Mouse (Mus musculus) left cerebral cortex, postnatal 36 days (tissue): ENCODE data around the gene Pkd2l1. TPM values are rescaled to one million over a fixed set of nuclear protein-coding genes. Genes with fewer than 3 reads are reported as not detected.

Source experiments
- DNase-seq, 2 experiments: peaks; one replicate each; pipeline ENCODE4 v3.0.0; 2021 to 2022; ENCODE audit warnings: low spot score in 2 of 2, mixed read lengths in 1 of 2
- intact Hi-C: fragments of 180-260 bp; cut with DNase I; formaldehyde crosslinking; loops from one replicate; pipeline ENCODE4 v1.15.1; 2025
- total RNA-seq, 2 experiments: library from RNA; stranded (reverse); gene quantifications; 2 replicates each; pipeline ENCODE4 v1.2.3; 2021

Pkd2l1 gene
- total RNA-seq, 2 experiments from 2014 or later: 0.30 to 0.34 TPM

DNA sequence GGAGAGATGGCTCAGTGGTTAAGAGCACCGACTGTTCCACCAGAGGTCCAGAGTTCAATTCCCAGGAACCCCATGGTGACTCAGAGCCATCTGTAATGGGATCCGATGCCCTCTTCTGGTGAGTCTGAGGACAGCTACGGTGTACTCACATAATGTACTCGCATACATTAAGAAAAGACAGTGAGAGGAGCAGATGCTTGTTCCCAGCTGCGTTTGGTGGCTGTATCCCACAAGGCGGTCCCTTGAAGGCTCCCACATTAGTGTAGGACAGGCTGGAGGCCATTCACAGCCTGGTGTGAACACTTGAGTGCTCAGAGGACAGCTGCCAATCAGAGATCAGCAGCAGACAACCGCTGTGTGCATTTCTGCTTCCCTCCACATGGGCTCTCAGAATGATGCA lies 80.5 kb downstream of the Pkd2l1 start:
- DNase-seq: no peak
- intact Hi-C loops: no loop called here

DNA sequence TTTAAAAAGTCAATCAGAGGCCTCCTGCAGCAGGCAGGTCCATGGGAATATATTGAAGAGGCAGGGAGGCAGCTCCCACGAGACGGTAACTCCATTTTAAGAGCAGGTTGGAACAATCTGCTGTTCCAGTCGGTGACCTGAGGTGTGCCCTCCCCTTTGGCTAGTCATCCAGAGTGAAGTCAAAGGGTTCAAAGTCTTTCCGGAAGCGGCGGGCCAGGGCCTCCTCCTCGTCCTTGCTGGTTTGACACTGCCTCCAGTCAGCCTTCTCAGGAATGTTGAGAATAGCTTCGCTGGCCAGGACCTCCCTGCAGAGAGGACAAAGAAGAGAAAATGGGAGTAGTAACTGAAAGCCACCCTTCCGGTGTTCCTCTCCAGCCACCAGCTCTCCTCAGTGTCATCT lies 81.9 kb downstream of the Pkd2l1 start:
- DNase-seq: no peak
- intact Hi-C loops: no loop called here

DNA sequence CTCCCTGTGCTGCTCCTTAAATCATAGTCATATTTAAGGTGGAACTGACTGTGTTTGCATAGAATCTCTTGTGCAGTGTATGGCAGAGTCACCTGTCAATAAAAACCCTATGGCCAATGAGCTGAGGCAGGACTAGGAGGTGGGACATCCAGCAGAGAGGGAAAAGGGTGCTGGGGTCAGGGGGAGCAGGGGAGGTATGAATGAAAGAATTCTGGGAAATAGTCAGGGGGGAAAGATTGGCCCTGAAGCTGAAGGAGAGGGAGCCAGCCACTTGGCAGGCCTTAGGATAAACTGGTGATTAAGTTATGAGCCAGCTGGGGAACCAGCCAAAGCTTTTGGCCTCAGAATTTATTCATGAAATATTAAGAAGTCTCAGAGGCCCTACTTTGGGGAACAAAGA lies 83.2 kb downstream of the Pkd2l1 start:
- intact Hi-C loops: no loop called here
- DNase-seq: no peak

DNA sequence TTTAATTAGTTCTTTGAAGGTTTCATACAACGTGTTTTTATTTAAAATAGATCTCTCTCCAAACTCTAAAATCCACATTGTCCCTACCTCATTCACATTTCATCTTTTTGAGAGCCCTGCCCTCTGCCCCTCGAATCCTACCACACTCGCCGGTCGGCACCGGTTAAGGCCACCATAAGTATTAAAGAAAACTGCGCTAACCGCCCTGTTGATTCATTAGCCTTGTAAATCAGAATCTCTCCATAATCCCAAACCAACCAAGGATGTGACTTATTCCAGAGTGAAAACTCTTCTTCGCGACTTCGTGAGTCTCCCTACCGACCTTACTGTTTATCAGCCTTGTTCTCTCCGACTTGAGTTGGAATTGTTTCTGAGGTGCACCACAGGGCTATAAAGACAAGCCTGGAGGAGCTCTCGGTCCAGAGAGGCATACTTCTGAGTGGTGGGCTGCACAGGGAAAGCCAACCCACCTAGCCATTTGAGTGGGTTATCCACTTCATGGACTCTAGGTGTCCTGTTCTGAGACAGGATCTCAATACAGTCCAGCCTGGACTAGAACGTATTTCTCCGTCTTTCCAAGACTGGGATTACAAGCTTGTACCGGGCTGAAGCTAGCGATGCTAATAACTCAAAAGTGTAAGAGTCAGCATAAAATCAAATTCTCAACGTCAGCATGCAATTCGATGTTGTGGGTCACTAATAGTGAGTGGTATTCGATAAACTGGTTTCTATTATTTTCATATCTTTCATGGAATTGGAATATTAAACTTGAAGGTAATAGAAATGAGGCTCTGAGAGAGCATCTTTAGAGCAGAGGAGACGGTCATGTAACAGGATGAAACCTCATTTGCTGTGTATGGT lies 84.4 kb downstream of the Pkd2l1 start:
- intact Hi-C loops: no loop called here
- peak in 1 of 2 experiments; percentile 12 for DNase-seq

DNA sequence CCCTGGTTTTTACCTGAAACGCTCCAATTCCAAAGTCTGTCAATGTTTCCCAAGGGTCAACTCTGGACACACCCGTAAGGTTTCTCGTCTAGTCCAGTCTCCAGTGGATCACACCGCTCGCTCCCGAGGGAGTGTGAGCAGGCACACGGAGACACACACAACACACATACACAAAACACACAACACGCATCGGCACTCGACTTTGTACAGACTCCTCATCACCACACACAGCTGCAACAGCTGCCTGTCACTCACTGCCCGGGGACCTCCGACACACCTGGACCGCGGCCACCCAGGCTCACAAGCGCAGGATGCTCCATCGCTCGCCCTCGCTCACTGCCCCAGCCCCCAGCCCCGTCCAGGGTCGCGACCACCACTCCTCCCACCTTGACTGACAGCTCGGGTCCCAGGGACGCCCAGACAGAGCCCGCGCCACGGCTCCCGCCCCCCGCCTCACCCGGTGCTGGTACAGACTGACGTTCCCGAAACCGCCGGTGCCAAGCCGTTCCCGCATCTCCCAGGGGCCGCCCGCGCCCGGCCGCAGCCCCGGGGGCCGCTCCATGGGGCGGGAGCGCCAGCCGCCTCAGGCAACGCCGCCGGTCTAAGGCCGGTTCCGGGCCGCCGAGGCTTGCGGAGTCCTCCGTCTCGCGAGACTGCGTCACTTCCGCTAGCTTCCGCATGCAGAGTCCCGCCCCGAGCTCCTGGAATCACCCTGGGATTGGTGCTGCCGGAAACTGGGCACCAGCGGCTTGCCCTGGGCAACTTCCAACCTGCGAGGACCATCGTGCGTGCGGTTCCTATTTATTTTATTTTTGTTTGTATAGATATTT lies 85.2 kb downstream of the Pkd2l1 start, which contains the start of gene Chuk:
Chuk (minus strand) TSS at position 650 of the 830 bp plus-strand sequence.
- intact Hi-C loops: no loop called here
- DNase-seq: peak; percentile 92 to 95

DNA sequence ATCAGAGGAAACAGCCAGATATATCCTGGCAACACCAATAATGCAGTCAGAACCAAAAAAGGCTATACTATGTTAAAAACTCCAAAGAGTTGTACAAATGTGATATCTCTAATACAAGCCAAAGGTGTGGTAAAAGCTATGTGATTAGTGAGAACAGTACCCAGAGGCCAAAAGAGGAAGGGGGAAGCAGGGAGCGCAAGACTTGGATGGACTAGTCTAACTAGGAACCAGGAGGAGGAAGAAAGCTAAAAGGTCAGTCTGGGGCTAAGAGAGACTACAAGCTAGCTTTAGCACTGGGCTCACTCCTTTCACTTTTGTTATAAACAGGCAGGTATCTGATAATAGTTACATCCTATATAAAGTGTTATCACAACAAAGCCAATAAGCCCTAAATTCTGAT lies 87.8 kb downstream of the Pkd2l1 start:
- intact Hi-C loops: no loop called here
- DNase-seq: no peak

DNA sequence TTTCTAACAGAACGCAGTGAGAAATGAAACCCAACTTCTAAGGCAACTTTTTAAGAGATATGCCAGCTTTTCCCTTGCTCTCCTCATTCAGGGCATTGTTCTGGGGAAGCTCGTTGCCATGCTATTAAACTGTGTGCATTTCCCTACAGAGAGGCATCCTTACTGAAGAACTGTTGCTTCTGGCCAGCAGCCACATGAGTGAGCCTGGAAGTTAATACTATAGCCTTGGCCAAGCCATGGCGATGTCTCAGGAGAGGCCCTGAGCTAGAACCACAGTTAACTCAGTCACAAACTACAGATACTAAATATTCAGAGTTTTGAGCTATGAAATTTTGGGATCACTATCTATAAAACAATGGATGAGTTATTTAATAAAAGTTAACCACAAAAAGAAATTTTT lies 89.2 kb downstream of the Pkd2l1 start:
- intact Hi-C loops: no loop called here
- no peak for DNase-seq

DNA sequence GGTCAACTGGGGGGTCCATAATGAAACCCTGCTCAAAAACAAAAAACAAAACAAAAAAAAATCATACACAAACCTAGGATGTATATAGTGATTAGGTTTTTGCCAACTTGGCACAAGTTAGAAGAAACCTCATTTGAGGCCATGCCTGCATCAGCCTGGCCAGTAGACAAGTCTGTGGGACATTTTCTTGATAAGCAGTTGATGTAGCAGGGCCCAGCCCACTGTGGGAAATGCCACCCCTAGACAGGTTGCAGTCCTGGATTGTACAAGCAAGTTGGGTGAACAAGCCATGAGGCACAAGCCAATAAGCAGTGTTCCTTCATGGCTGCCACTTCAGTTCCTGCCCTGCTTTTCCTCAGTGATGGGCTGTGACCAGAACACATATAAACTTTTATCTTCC lies 91.4 kb downstream of the Pkd2l1 start:
- intact Hi-C loops: no loop called here
- DNase-seq: no peak

Other genes starting within 250 kb of the Pkd2l1 start
- under 1 TPM; 0.17 to 0.48 TPM for gene Cpn1, start 205.9 kb downstream of the Pkd2l1 start, total RNA-seq
- gene Cyp2c23, start 163.2 kb downstream of the Pkd2l1 start, total RNA-seq: under 1 TPM; 0.20 to 0.27 TPM
- 10 to 100 TPM; 20.8 to 23.2 TPM for gene Erlin1, start 122.7 kb downstream of the Pkd2l1 start, total RNA-seq
- 10 to 100 TPM; 33.4 to 60.7 TPM for gene Chuk, start 85.0 kb downstream of the Pkd2l1 start, total RNA-seq
- 10 to 100 TPM; 15.9 to 18.4 TPM for gene Cwf19l1, start 56.6 kb downstream of the Pkd2l1 start, total RNA-seq
- 10 to 100 TPM; 57.2 to 68.7 TPM for gene Bloc1s2, start 46.0 kb downstream of the Pkd2l1 start, total RNA-seq
- 1 to 10 TPM; 2.5 to 2.8 TPM for gene Scd3, start 10.8 kb upstream of the Pkd2l1 start, total RNA-seq
- 100 to 1,000 TPM; 590 to 647 TPM for gene Scd2, start 101.2 kb upstream of the Pkd2l1 start, total RNA-seq
- 1 to 10 TPM; 2.2 to 3.1 TPM for gene Scd4, start 140.7 kb upstream of the Pkd2l1 start, total RNA-seq
- 100 to 1,000 TPM; 141 to 168 TPM for gene Scd1, start 215.4 kb upstream of the Pkd2l1 start, total RNA-seq